Comparison of ENCODE assay signal across 9 mouse cellular contexts in genomic region chr13:46975031-46975551, GRCm38 (mm10). TPM values are rescaled to one million over a fixed set of nuclear protein-coding genes. Genes with fewer than 3 reads are reported as not detected.
DNase-seq lines count a peak whose midpoint lies in the region; ATAC-seq lines count a peak whose summit lies in the region.
"Had no signal": no experiment of that assay in that cellular context is flagged by ENCODE, and none has a peak within 500 bp of the region (broad histone marks: within the 10 kb centered on the region; RNA-seq: fewer than 3 reads in every experiment).

No protein-coding gene starts in this region.

- no peak for ATAC-seq in kidney, embryonic 15.5 days (replicated peaks; ENCODE audit: low FRiP score)
- ATAC-seq in hindbrain, embryonic 16.5 days = peak; percentile 95
- ATAC-seq in midbrain, embryonic 16.5 days = peak; percentile 96

- 0 out of 2 replicates have a peak overlapping the region, but pooled peaks have one; percentile 7 for H3K4me2 ChIP-seq in kidney, embryonic 15.5 days
- peak overlapping the region; percentile 75 for H3K4me2 ChIP-seq in hindbrain, embryonic 16.5 days (ENCODE audit: low read length)
- peak overlapping the region; percentile 75 for H3K4me2 ChIP-seq in midbrain, embryonic 16.5 days (ENCODE audit: low read length)

- H3K4me3 ChIP-seq in kidney, embryonic 15.5 days (replicated peaks) = no peak overlapping the region
- H3K4me3 ChIP-seq in hindbrain, embryonic 16.5 days (ENCODE audit: low read length) = peak overlapping the region; percentile 43
- H3K4me3 ChIP-seq in midbrain, embryonic 16.5 days (ENCODE audit: low read depth, low read length) = peak overlapping the region; percentile 41

- no peak overlapping the region for H3K9ac ChIP-seq in kidney, embryonic 15.5 days
- peak overlapping the region; percentile 53 for H3K9ac ChIP-seq in hindbrain, embryonic 16.5 days (ENCODE audit: low read depth, low read length)
- peak overlapping the region; percentile 62 for H3K9ac ChIP-seq in midbrain, embryonic 16.5 days (ENCODE audit: low read depth, low read length)

- 0 out of 2 replicates have a peak, but pooled peaks cover 8% of the 10 kb centered on the region for H3K4me1 ChIP-seq in kidney, embryonic 15.5 days
- peaks cover 4% of the 10 kb centered on the region; the same call in 1 of the 2 replicates for H3K4me1 ChIP-seq in hindbrain, embryonic 16.5 days (ENCODE audit: control insufficient read depth, insufficient read depth, low read depth, low read length)
- H3K4me1 ChIP-seq in midbrain, embryonic 16.5 days (ENCODE audit: control insufficient read depth, insufficient read depth, low read length) = peaks cover 7% of the 10 kb centered on the region

- DNase-seq in kidney, adult 9 months = no peak
- peak; percentile 78 for DNase-seq in embryo, embryonic 10.5 days (ENCODE audit: low spot score)
- no peak for DNase-seq in thymus, adult 18-20 months
- no peak for DNase-seq in layer of hippocampus, adult 11-12 months (ENCODE audit: low spot score)
- DNase-seq in c-Kit-positive CD71-positive TER-119-positive erythroid progenitor cells, embryonic 14.5 days (ENCODE audit: low spot score) = no peak

- no peaks in the 10 kb centered on the region for H3K9me3 ChIP-seq in kidney, embryonic 15.5 days (replicated peaks)
- H3K9me3 ChIP-seq in hindbrain, embryonic 16.5 days (ENCODE audit: control insufficient read depth, low read length) = no peaks in the 10 kb centered on the region
- no peaks in the 10 kb centered on the region for H3K9me3 ChIP-seq in midbrain, embryonic 16.5 days (replicated peaks; ENCODE audit: control insufficient read depth, low read length, poor library complexity, severe bottlenecking)
- H3K9me3 ChIP-seq: G1E had no signal

- no peaks in the 10 kb centered on the region for H3K36me3 ChIP-seq in kidney, embryonic 15.5 days
- no peaks in the 10 kb centered on the region for H3K36me3 ChIP-seq in hindbrain, embryonic 16.5 days (ENCODE audit: control insufficient read depth, insufficient read depth, low read length)
- H3K36me3 ChIP-seq in midbrain, embryonic 16.5 days (ENCODE audit: control insufficient read depth, insufficient read depth, low read length) = no peaks in the 10 kb centered on the region
- H3K36me3 ChIP-seq: G1E had no signal

- no peak overlapping the region for H3K27ac ChIP-seq in kidney, embryonic 15.5 days
- H3K27ac ChIP-seq in hindbrain, embryonic 16.5 days (ENCODE audit: low read depth, low read length) = no peak overlapping the region; the same call in 1 of the 2 replicates
- peak overlapping the region; percentile 61 for H3K27ac ChIP-seq in midbrain, embryonic 16.5 days (ENCODE audit: low read length)

- WGBS in kidney, embryonic 15.5 days = 70% methylated on average over 14 of the region's 14 CpGs
- WGBS in hindbrain, embryonic 16.5 days = 10% methylated on average over 14 of the region's 14 CpGs
- WGBS in midbrain, embryonic 16.5 days = 15% methylated on average over 13 of the region's 14 CpGs

- H3K27me3 ChIP-seq in kidney, embryonic 15.5 days = no peaks in the 10 kb centered on the region
- H3K27me3 ChIP-seq in hindbrain, embryonic 16.5 days (replicated peaks; ENCODE audit: control insufficient read depth, insufficient read depth, low read length) = no peaks in the 10 kb centered on the region
- no peaks in the 10 kb centered on the region for H3K27me3 ChIP-seq in midbrain, embryonic 16.5 days (ENCODE audit: control insufficient read depth, insufficient read depth, low read depth, low read length)

RNA-seq across cellular contexts. Expression of gene Nhlrc1, which starts 39.6 kb away (rescaled TPM):
- polyA plus RNA-seq in kidney, embryonic 15.5 days (2015; fragmentation: Nextera tagmentation; extraction: Ambion mirVana) = 3.5 and 3.6 TPM in 2 replicates
- 17.8 and 18.2 TPM in 2 replicates for polyA plus RNA-seq in hindbrain, embryonic 16.5 days (2015; fragmentation: Nextera tagmentation; extraction: Ambion mirVana)
- polyA plus RNA-seq in midbrain, embryonic 16.5 days (2015; fragmentation: Nextera tagmentation; extraction: Ambion mirVana) = 19.3 and 19.9 TPM in 2 replicates
- polyA plus RNA-seq: G1E had no signal

RNA-seq across cellular contexts. Expression of gene Kif13a, which starts 45.4 kb away (rescaled TPM):
- polyA plus RNA-seq in kidney, embryonic 15.5 days (2015; fragmentation: Nextera tagmentation; extraction: Ambion mirVana) = 14.3 and 15.4 TPM in 2 replicates
- 8.0 and 8.9 TPM in 2 replicates for polyA plus RNA-seq in hindbrain, embryonic 16.5 days (2015; fragmentation: Nextera tagmentation; extraction: Ambion mirVana)
- polyA plus RNA-seq in midbrain, embryonic 16.5 days (2015; fragmentation: Nextera tagmentation; extraction: Ambion mirVana) = 7.2 and 7.6 TPM in 2 replicates
- polyA plus RNA-seq: G1E had no signal

Comparison
In these comparisons a context has a peak if more than half of its experiments do, and no peak if none do; other contexts are left out.
1. H3K4me2 ChIP-seq: peak in every context shown above with its lines; median percentile 75 in hindbrain, embryonic 16.5 days; 75 in midbrain, embryonic 16.5 days; 7 in kidney, embryonic 15.5 days.